Mouse (Mus musculus) limb, embryonic 14.5 days (tissue): ENCODE data around the gene Gm21988. TPM values are rescaled to one million over a fixed set of nuclear protein-coding genes. Genes with fewer than 3 reads are reported as not detected.

Source experiments
- ATAC-seq: fragments of 200-750 bp; cut with Nextera tagmentation; 2 replicates; pipeline ENCODE4 v1.8.0; 2017; ENCODE audit warnings: low read depth, moderate number of reproducible peaks, moderate TSS enrichment; ENCODE audit not compliant: low FRiP score
- DNase-seq: peaks from one replicate; pipeline ENCODE4 v3.0.0-alpha.2; 2015; ENCODE audit warnings: low spot score
- H3K27ac ChIP-seq: fragments of 300-500 bp; sonication (generic); replicated peaks from 2 replicates; pipeline ENCODE4 v1.5.1; 2014; ENCODE audit warnings: low read depth, mild to moderate bottlenecking, low read length, moderate library complexity, mixed read lengths
- H3K27me3 ChIP-seq: fragments of 300-500 bp; sonication (generic); 2 replicates; pipeline ENCODE4 v1.6.1; 2014; ENCODE audit warnings: low read length, mixed read lengths; ENCODE audit not compliant: control insufficient read depth, insufficient read depth
- H3K36me3 ChIP-seq: fragments of 300-500 bp; sonication (generic); 2 replicates; pipeline ENCODE4 v1.6.1; 2014; ENCODE audit warnings: mild to moderate bottlenecking, low read length, moderate library complexity, mixed read lengths; ENCODE audit not compliant: control insufficient read depth, insufficient read depth
- H3K4me1 ChIP-seq: fragments of 300-500 bp; sonication (generic); 2 replicates; pipeline ENCODE4 v1.6.1; 2014; ENCODE audit warnings: antibody characterized with exemption, low read length, mixed read lengths; ENCODE audit not compliant: control insufficient read depth, insufficient read depth
- H3K4me2 ChIP-seq: fragments of 300-500 bp; sonication (generic); replicated peaks from 2 replicates; pipeline ENCODE4 v1.6.1; 2014; ENCODE audit warnings: low read depth, mild to moderate bottlenecking, low read length, moderate library complexity; ENCODE audit not compliant: severe bottlenecking
- H3K4me3 ChIP-seq: fragments of 300-500 bp; sonication (generic); replicated peaks from 2 replicates; pipeline ENCODE4 v1.5.1; 2014; ENCODE audit warnings: low read length
- H3K9ac ChIP-seq: fragments of 300-500 bp; sonication (generic); 2 replicates; pipeline ENCODE4 v1.6.1; 2014; ENCODE audit warnings: mild to moderate bottlenecking, low read depth, low read length, moderate library complexity; ENCODE audit not compliant: severe bottlenecking
- H3K9me3 ChIP-seq: fragments of 300-500 bp; sonication (generic); 2 replicates; pipeline ENCODE4 v1.6.1; 2016; ENCODE audit warnings: low read length; ENCODE audit not compliant: control insufficient read depth
- POLR2A ChIP-seq: fragments of 200-500 bp; IDR thresholded peaks from 2 replicates; pipeline ENCODE4 v1.8.0; 2012; ENCODE audit warnings: inconsistent platforms, mild to moderate bottlenecking, moderate library complexity, borderline replicate concordance; ENCODE audit not compliant: insufficient read depth, insufficient read length; ENCODE audit errors: extremely low read depth
- WGBS: fragments of 180-500 bp; shearing (Covaris S2); extraction: QIAGEN DNeasy Blood & Tissue Kit; methylation state at CpG from one replicate; pipeline ENCODE4 v1.1.7; 2014; 5-methylcytosine and 5-hydroxymethylcytosine counted together
- polyA plus RNA-seq, 2 experiments: library from polyadenylated mRNA; depleted of rRNA in 1 of 2; stranded (reverse) in 1 of 2; unstranded in 1 of 2; fragments of >200 nt; fragmentation: Nextera tagmentation in 1 of 2; extraction: Ambion mirVana in 1 of 2; gene quantifications; 2 replicates each; pipeline versions ENCODE4 v1.2.1 to v1.2.3; 2012 to 2014

Gene Gm21988
- polyA plus RNA-seq, 2 experiments: 12.9 to 15.1 TPM

- Histone ChIP-seq H3K4me2 (peak overlapping the region; percentile 88), H3K4me3 (peak overlapping the region; percentile 67), H3K27ac (peak overlapping the region; percentile 82; the same call in 1 of the 2 replicates), H3K27me3 (no peaks in the 10 kb centered on the region), H3K9ac (peak overlapping the region; percentile 75), H3K4me1 (peaks cover 31% of the 10 kb centered on the region), H3K9me3 (no peaks in the 10 kb centered on the region), H3K36me3 (peaks cover 21% of the 10 kb centered on the region)
- ATAC-seq: no peak
- no peak for DNase-seq
- TF ChIP-seq POLR2A: no peak
- 55% methylated on average over 7 of the region's 7 CpGs for WGBS
These were observed 2.9 kb downstream of the Gm21988 start for GRCm38 (mm10) chr11:70236717-70237116.

GRCm38 (mm10) chr11:70235254-70235900, 4.3 kb downstream of the Gm21988 start:
- peaks cover under 1% of the 10 kb centered on the region; the same call in 1 of the 2 replicates for H3K27me3 ChIP-seq
- H3K4me2 ChIP-seq: no peak overlapping the region
- no peak overlapping the region for H3K27ac ChIP-seq
- no peak for DNase-seq
- no peak overlapping the region for H3K4me3 ChIP-seq
- peaks cover 28% of the 10 kb centered on the region for H3K4me1 ChIP-seq
- no peak for ATAC-seq
- 94% methylated on average over 12 of the region's 12 CpGs for WGBS
- peaks cover 21% of the 10 kb centered on the region for H3K36me3 ChIP-seq
- H3K9me3 ChIP-seq: no peaks in the 10 kb centered on the region
- no peak overlapping the region for H3K9ac ChIP-seq
- no peak for TF ChIP-seq POLR2A

- no peak for DNase-seq
- H3K27ac ChIP-seq: no peak overlapping the region
- 89% methylated on average over 8 of the region's 8 CpGs for WGBS
These were observed 5.1 kb downstream of the Gm21988 start for GRCm38 (mm10) chr11:70234497-70234896.

GRCm38 (mm10) chr11:70234037-70234436, 5.6 kb downstream of the Gm21988 start:
- Histone ChIP-seq H3K27me3 (peaks cover 13% of the 10 kb centered on the region), H3K4me2 (no peak overlapping the region), H3K9ac (no peak overlapping the region), H3K36me3 (peaks cover 21% of the 10 kb centered on the region), H3K4me1 (peaks cover 28% of the 10 kb centered on the region), H3K4me3 (no peak overlapping the region), H3K27ac (no peak overlapping the region), H3K9me3 (no peaks in the 10 kb centered on the region)
- TF ChIP-seq POLR2A: no peak
- 55% methylated on average over 5 of the region's 5 CpGs for WGBS
- DNase-seq (no peak), ATAC-seq (no peak)

More at GRCm38 (mm10) chr11:70234497-70234896, 5.1 kb downstream of the Gm21988 start:
- Histone ChIP-seq H3K4me2 (no peak overlapping the region), H3K36me3 (peaks cover 21% of the 10 kb centered on the region), H3K9ac (no peak overlapping the region), H3K4me3 (no peak overlapping the region), H3K27me3 (peaks cover 9% of the 10 kb centered on the region), H3K9me3 (no peaks in the 10 kb centered on the region), H3K4me1 (peaks cover 29% of the 10 kb centered on the region)
- ATAC-seq: no peak
- TF ChIP-seq POLR2A: no peak

GRCm38 (mm10) chr11:70233016-70233415, 6.6 kb downstream of the Gm21988 start:
- Histone ChIP-seq H3K4me1 (peaks cover 24% of the 10 kb centered on the region), H3K9ac (peak overlapping the region; percentile 55), H3K27ac (peak overlapping the region; percentile 1; the same call in 1 of the 2 replicates), H3K9me3 (no peaks in the 10 kb centered on the region), H3K27me3 (peaks cover 23% of the 10 kb centered on the region), H3K4me2 (peak overlapping the region; percentile 52), H3K36me3 (peaks cover 21% of the 10 kb centered on the region), H3K4me3 (peak overlapping the region; percentile 40)
- no peak for TF ChIP-seq POLR2A
- 35% methylated on average over 8 of the region's 8 CpGs for WGBS
- DNase-seq: no peak
- no peak for ATAC-seq
